Mouse (Mus musculus) MEL (cell line): ENCODE results near the gene Erv3. TPM values are rescaled to one million over a fixed set of nuclear protein-coding genes. Genes with fewer than 3 reads are reported as not detected.

Source experiments
- DNase-seq: peaks from one replicate; pipeline ENCODE4 v3.0.0; 2011; ENCODE audit warnings: low read depth, low spot score
- H3K27ac ChIP-seq: 2 replicates; pipeline ENCODE4 v1.5.1; 2012; ENCODE audit warnings: low read depth, mild to moderate bottlenecking, control low read depth, low read length, moderate library complexity; ENCODE audit not compliant: control insufficient read depth
- H3K27me3 ChIP-seq, 2 experiments: fragments of 150-350 bp in 1 of 2; sonication (generic) in 1 of 2; 2 replicates each; pipeline ENCODE4 v1.6.1; 2012; ENCODE audit warnings: low read length in 2 of 2, mild to moderate bottlenecking in 2 of 2, improper control_type of control experiment in 1 of 2, moderate library complexity in 1 of 2; ENCODE audit not compliant: insufficient read depth in 2 of 2, control insufficient read depth in 1 of 2
- H3K36me3 ChIP-seq, 2 experiments: 2 replicates each; pipeline ENCODE4 v1.6.1; 2012 to 2014; ENCODE audit warnings: low read length in 2 of 2, improper control_type of control experiment in 1 of 2, inconsistent platforms in 1 of 2, mild to moderate bottlenecking in 1 of 2; ENCODE audit not compliant: insufficient read depth in 2 of 2, control insufficient read depth in 1 of 2
- H3K4me1 ChIP-seq, 2 experiments: fragments of 150-350 bp in 1 of 2; sonication (generic) in 1 of 2; 2 replicates each; pipeline ENCODE4 v1.6.1; 2012; ENCODE audit warnings: low read length in 2 of 2, improper control_type of control experiment in 1 of 2, mild to moderate bottlenecking in 1 of 2; ENCODE audit not compliant: insufficient read depth in 2 of 2, control insufficient read depth in 1 of 2
- H3K4me3 ChIP-seq, 2 experiments: fragments of 150-350 bp in 1 of 2; sonication (generic) in 1 of 2; 2 replicates each; pipeline ENCODE4 v1.5.1; 2012; ENCODE audit warnings: low read depth in 2 of 2, low read length in 2 of 2, mild to moderate bottlenecking in 2 of 2, moderate library complexity in 2 of 2, control low read depth in 1 of 2, improper control_type of control experiment in 1 of 2; ENCODE audit not compliant: control insufficient read depth in 1 of 2, insufficient read depth in 1 of 2
- H3K79me2 ChIP-seq: 2 replicates; pipeline ENCODE4 v1.6.1; 2012; ENCODE audit warnings: mild to moderate bottlenecking, low read length, moderate library complexity; ENCODE audit not compliant: control insufficient read depth, poor library complexity, insufficient read depth
- H3K9ac ChIP-seq: 2 replicates; pipeline ENCODE4 v1.6.1; 2012; ENCODE audit warnings: low read depth, mild to moderate bottlenecking, control low read depth, low read length, moderate library complexity; ENCODE audit not compliant: control insufficient read depth, poor library complexity, severe bottlenecking
- H3K9me3 ChIP-seq: fragments of 150-350 bp; sonication (generic); replicated peaks from 2 replicates; pipeline ENCODE4 v1.6.1; 2012; ENCODE audit warnings: mild to moderate bottlenecking, low read length, improper control_type of control experiment, moderate library complexity; ENCODE audit not compliant: insufficient read depth
- CHD1 ChIP-seq: IDR thresholded peaks from 2 replicates; pipeline ENCODE4 v1.6.1; 2012; ENCODE audit warnings: low read depth, mild to moderate bottlenecking, inconsistent platforms, low read length, improper control_type of control experiment
- CTCF ChIP-seq, 3 experiments: IDR thresholded peaks in 2 of 3; conservative IDR thresholded peaks in 1 of 3; 2 replicates each; pipeline ENCODE4 v1.5.1; 2011 to 2012; ENCODE audit warnings: low read length in 3 of 3, low read depth in 2 of 3, mild to moderate bottlenecking in 2 of 3, improper control_type of control experiment in 1 of 3, inconsistent platforms in 1 of 3, mixed read lengths in 1 of 3, moderate library complexity in 1 of 3; ENCODE audit not compliant: control insufficient read depth in 1 of 3, insufficient read depth in 1 of 3, poor library complexity in 1 of 3, severe bottlenecking in 1 of 3
- E2F4 ChIP-seq: IDR thresholded peaks from 2 replicates; pipeline ENCODE4 v1.6.1; 2011; ENCODE audit warnings: low read depth, low read length, improper control_type of control experiment, borderline replicate concordance
- ELF1 ChIP-seq: IDR thresholded peaks from 2 replicates; pipeline ENCODE4 v1.6.1; 2014; ENCODE audit warnings: low read depth, mild to moderate bottlenecking, inconsistent platforms, low read length, improper control_type of control experiment, moderate library complexity
- EP300 ChIP-seq, 2 experiments: IDR thresholded peaks; 2 replicates each; pipeline ENCODE4 v1.6.1; 2011; ENCODE audit warnings: improper control_type of control experiment in 2 of 2, low read length in 2 of 2, low read depth in 1 of 2, mild to moderate bottlenecking in 1 of 2
- ETS1 ChIP-seq: IDR thresholded peaks from 2 replicates; pipeline ENCODE4 v1.6.1; 2012; ENCODE audit warnings: low read depth, mild to moderate bottlenecking, inconsistent platforms, low read length, improper control_type of control experiment, moderate library complexity
- HCFC1 ChIP-seq: IDR thresholded peaks from 2 replicates; pipeline ENCODE4 v1.6.1; 2012; ENCODE audit warnings: low read depth, mild to moderate bottlenecking, inconsistent platforms, low read length, improper control_type of control experiment, moderate library complexity
- JUND ChIP-seq: IDR thresholded peaks from 2 replicates; pipeline ENCODE4 v1.6.1; 2011; ENCODE audit warnings: low read depth, mild to moderate bottlenecking, improper control_type of control experiment, low read length
- KAT2A ChIP-seq: conservative IDR thresholded peaks from 2 replicates; pipeline ENCODE4 v1.6.1; 2012; ENCODE audit warnings: low read depth, low read length, improper control_type of control experiment, inconsistent platforms
- MAX ChIP-seq: IDR thresholded peaks from 2 replicates; pipeline ENCODE4 v1.6.1; 2011; ENCODE audit warnings: low read length, improper control_type of control experiment
- MAZ ChIP-seq: IDR thresholded peaks from 2 replicates; pipeline ENCODE4 v1.6.1; 2012; ENCODE audit warnings: low read depth, mild to moderate bottlenecking, inconsistent platforms, low read length, improper control_type of control experiment
- MEF2A ChIP-seq: IDR thresholded peaks from 2 replicates; pipeline ENCODE4 v1.6.1; 2014; ENCODE audit warnings: low read depth, mild to moderate bottlenecking, inconsistent platforms, low read length, improper control_type of control experiment; ENCODE audit not compliant: poor library complexity, insufficient replicate concordance, severe bottlenecking; ENCODE audit errors: extremely low read depth
- MXI1 ChIP-seq: IDR thresholded peaks from 2 replicates; pipeline ENCODE4 v1.6.1; 2011; ENCODE audit warnings: mild to moderate bottlenecking, low read depth, low read length, improper control_type of control experiment
- MYB ChIP-seq: IDR thresholded peaks from 2 replicates; pipeline ENCODE4 v1.6.1; 2011; ENCODE audit warnings: mild to moderate bottlenecking, low read depth, low read length, improper control_type of control experiment
- MYC ChIP-seq: IDR thresholded peaks from 2 replicates; pipeline ENCODE4 v1.6.1; 2011; ENCODE audit warnings: low read depth, mild to moderate bottlenecking, low read length, improper control_type of control experiment, moderate library complexity
- NELFE ChIP-seq: IDR thresholded peaks from 2 replicates; pipeline ENCODE4 v1.6.1; 2011; ENCODE audit warnings: low read depth, low read length, improper control_type of control experiment
- NRF1 ChIP-seq: IDR thresholded peaks from 2 replicates; pipeline ENCODE4 v1.6.1; 2014; ENCODE audit warnings: low read depth, mild to moderate bottlenecking, inconsistent platforms, low read length, improper control_type of control experiment, moderate library complexity; ENCODE audit not compliant: poor library complexity, insufficient read depth, severe bottlenecking
- POLR2A ChIP-seq, 2 experiments: IDR thresholded peaks; 2 replicates each; pipeline ENCODE4 v1.6.1; 2011 to 2012; ENCODE audit warnings: low read length in 2 of 2, mild to moderate bottlenecking in 2 of 2, control low read depth in 1 of 2, improper control_type of control experiment in 1 of 2, low read depth in 1 of 2, moderate library complexity in 1 of 2; ENCODE audit not compliant: control insufficient read depth in 1 of 2, insufficient read depth in 1 of 2, poor library complexity in 1 of 2
- POLR2AphosphoS5 ChIP-seq: IDR thresholded peaks from 2 replicates; pipeline ENCODE4 v1.6.1; 2012; ENCODE audit warnings: low read depth, borderline replicate concordance, mild to moderate bottlenecking, inconsistent platforms, low read length, moderate library complexity, mixed read lengths
- RAD21 ChIP-seq: IDR thresholded peaks from 2 replicates; pipeline ENCODE4 v1.6.1; 2011; ENCODE audit warnings: mild to moderate bottlenecking, low read depth, low read length, improper control_type of control experiment
- SMC3 ChIP-seq: IDR thresholded peaks from 2 replicates; pipeline ENCODE4 v1.6.1; 2011; ENCODE audit warnings: low read depth, low read length, improper control_type of control experiment
- TAL1 ChIP-seq: IDR thresholded peaks from 2 replicates; pipeline ENCODE4 v1.6.1; 2012; ENCODE audit warnings: mild to moderate bottlenecking, inconsistent platforms, low read length, moderate library complexity, mixed read lengths
- TBP ChIP-seq: IDR thresholded peaks from 2 replicates; pipeline ENCODE4 v1.8.0; 2011; ENCODE audit warnings: low read depth, low read length, improper control_type of control experiment
- UBTF ChIP-seq: IDR thresholded peaks from 2 replicates; pipeline ENCODE4 v1.6.1; 2012; ENCODE audit warnings: low read depth, mild to moderate bottlenecking, inconsistent platforms, low read length, improper control_type of control experiment, moderate library complexity, borderline replicate concordance; ENCODE audit not compliant: insufficient read depth
- USF1 ChIP-seq: IDR thresholded peaks from 2 replicates; pipeline ENCODE4 v1.6.1; 2014; ENCODE audit warnings: low read depth, mild to moderate bottlenecking, inconsistent platforms, low read length, improper control_type of control experiment, moderate library complexity
- USF2 ChIP-seq, 2 experiments: IDR thresholded peaks; 2 replicates each; pipeline ENCODE4 v1.6.1; 2011 to 2012; ENCODE audit warnings: improper control_type of control experiment in 2 of 2, low read length in 2 of 2, borderline replicate concordance in 1 of 2, inconsistent platforms in 1 of 2, low read depth in 1 of 2, mild to moderate bottlenecking in 1 of 2; ENCODE audit not compliant: insufficient read depth in 1 of 2
- ZKSCAN1 ChIP-seq: IDR thresholded peaks from 2 replicates; pipeline ENCODE4 v1.6.1; 2012; ENCODE audit warnings: low read depth, mild to moderate bottlenecking, inconsistent platforms, low read length, improper control_type of control experiment, moderate library complexity
- ZMIZ1 ChIP-seq: IDR thresholded peaks from 2 replicates; pipeline ENCODE4 v1.6.1; 2012; ENCODE audit warnings: low read depth, mild to moderate bottlenecking, inconsistent platforms, low read length, improper control_type of control experiment, moderate library complexity
- polyA plus RNA-seq, 2 experiments: library from polyadenylated mRNA; stranded (reverse) in 1 of 2; unstranded in 1 of 2; fragments of >175 nt in 1 of 2; fragments of >200 nt in 1 of 2; gene quantifications; 2 replicates each; pipeline versions ENCODE4 v1.2.1 to v1.2.4; 2012; ENCODE audit warnings: low replicate concordance in 2 of 2, low read depth in 1 of 2; ENCODE audit not compliant: insufficient read length in 2 of 2, insufficient read depth in 1 of 2, missing spikeins in 1 of 2
- total RNA-seq: library from RNA; depleted of rRNA; stranded (reverse); fragments of 300-350 nt; gene quantifications from 2 replicates; pipeline ENCODE4 v1.2.3, GENCODE M21; 2012

Gene Erv3
- total and polyA plus RNA-seq, 3 experiments, result 0.36 to 0.62 TPM; not detected in 1

GRCm38 (mm10) chr2:131908351-131908861 lies 48.9 kb upstream of the Erv3 start:
- Histone ChIP-seq H3K4me1 (peaks cover 20 to 34% of the 10 kb centered on the region in 2 experiments), H3K9ac (no peak overlapping the region), H3K9me3 (no peaks in the 10 kb centered on the region), H3K27me3 (no peaks in the 10 kb centered on the region), H3K4me3 (no peak overlapping the region), H3K36me3 (peaks cover 0 to 22% of the 10 kb centered on the region in 2 experiments; a peak in 2 of 4 replicates), H3K79me2 (no peaks in the 10 kb centered on the region; the same call in 1 of the 2 replicates), H3K27ac (no peak overlapping the region)
- no peak for DNase-seq
- TF ChIP-seq MEF2A, result no peak

GRCm38 (mm10) chr2:131907311-131907710 lies 47.8 kb upstream of the Erv3 start:
- no peak overlapping the region for H3K27ac ChIP-seq
- no peak for TF ChIP-seq POLR2A (IDR thresholded peaks at IDR 0.05; ENCODE audit: control insufficient read depth in 1 of 2, insufficient read depth in 1 of 2, low read depth in 1 of 2, low read length in 2 of 2, poor library complexity in 1 of 2)
- no peak for TF ChIP-seq RAD21
- TF ChIP-seq EP300 (IDR thresholded peaks at IDR 0.05; ENCODE audit: low read depth in 1 of 2, low read length in 2 of 2), result 0 out of 4 replicates have a peak, but pooled peaks of 1 of the 2 experiments have one; percentile 5
- no peak for TF ChIP-seq ETS1
- no peak for TF ChIP-seq E2F4
- TF ChIP-seq USF1, result no peak
- TF ChIP-seq TBP, result no peak
- TF ChIP-seq ELF1, result no peak
- no peak for TF ChIP-seq TAL1
- no peak for TF ChIP-seq JUND
- TF ChIP-seq ZKSCAN1, result no peak
- TF ChIP-seq SMC3, result no peak
- no peak for TF ChIP-seq USF2 (IDR thresholded peaks at IDR 0.05; ENCODE audit: borderline replicate concordance in 1 of 2, insufficient read depth in 1 of 2, low read depth in 1 of 2, low read length in 2 of 2)
- no peak for TF ChIP-seq NRF1
- TF ChIP-seq HCFC1, result no peak
- TF ChIP-seq MAZ, result no peak
- TF ChIP-seq MXI1, result peak; percentile 36; the same call in 1 of the 2 replicates
- no peak for TF ChIP-seq POLR2AphosphoS5
- TF ChIP-seq MYC, result peak; percentile 25; the same call in 1 of the 2 replicates
- TF ChIP-seq MAX, result peak; percentile 56; the same call in 1 of the 2 replicates
- TF ChIP-seq MYB, result no peak
- no peak for TF ChIP-seq KAT2A
- TF ChIP-seq CHD1, result no peak
- no peak for TF ChIP-seq ZMIZ1
- TF ChIP-seq NELFE, result no peak
- no peak for TF ChIP-seq CTCF (IDR thresholded peaks at IDR 0.05 in 2 of 3, conservative IDR thresholded peaks at IDR 0.05 in 1 of 3; ENCODE audit: control insufficient read depth in 1 of 3, insufficient read depth in 1 of 3, low read depth in 2 of 3, low read length in 3 of 3, poor library complexity in 1 of 3, severe bottlenecking in 1 of 3)
- no peak for TF ChIP-seq UBTF
- H3K79me2 ChIP-seq, result no peaks in the 10 kb centered on the region; the same call in 1 of the 2 replicates
- no peak overlapping the region for H3K9ac ChIP-seq
- H3K4me1 ChIP-seq, result peaks cover 20 to 34% of the 10 kb centered on the region in 2 experiments
- DNase-seq, result peak; percentile 60
- H3K36me3 ChIP-seq, result peaks cover 0 to 22% of the 10 kb centered on the region in 2 experiments; a peak in 2 of 4 replicates
- H3K4me3 ChIP-seq, result no peak overlapping the region
- H3K9me3 ChIP-seq, result no peaks in the 10 kb centered on the region
- H3K27me3 ChIP-seq, result no peaks in the 10 kb centered on the region
